Mouse (Mus musculus) left cerebral cortex, postnatal 14 days (tissue): ENCODE measurements around the gene Atg3. TPM values are rescaled to one million over a fixed set of nuclear protein-coding genes. Genes with fewer than 3 reads are reported as not detected.

ENCODE experiments used
- DNase-seq, 2 experiments: peaks; one replicate each; pipeline ENCODE4 v3.0.0; 2021 to 2022; ENCODE audit warnings: low spot score in 2 of 2, mixed read lengths in 1 of 2
- intact Hi-C: fragments of 180-260 bp; cut with DNase I; formaldehyde crosslinking; loops from one replicate; pipeline ENCODE4 v1.15.1; 2025
- total RNA-seq, 2 experiments: library from RNA; stranded (reverse); gene quantifications; 2 replicates each; pipeline ENCODE4 v1.2.3; 2021

The Atg3 gene
- total RNA-seq, 2 experiments from 2014 or later = 42.0 to 44.3 TPM

- peak; percentile 81 for DNase-seq
- intact Hi-C loops = loop anchor here (2.0 to 5.0 kb wide), 3 partner anchors 210 to 434 kb away; partner anchors contain the start of gene Cd200
These were observed 38.2 kb downstream of the Atg3 start for GRCm38 (mm10) chr16:45196816-45197215.

- intact Hi-C loops = no loop called here
- no peak for DNase-seq
These were observed 42.8 kb downstream of the Atg3 start for GRCm38 (mm10) chr16:45201395-45201794.

- no peak for DNase-seq
- intact Hi-C loops = no loop called here
These were observed 45.9 kb downstream of the Atg3 start for GRCm38 (mm10) chr16:45204438-45204837.

DNA sequence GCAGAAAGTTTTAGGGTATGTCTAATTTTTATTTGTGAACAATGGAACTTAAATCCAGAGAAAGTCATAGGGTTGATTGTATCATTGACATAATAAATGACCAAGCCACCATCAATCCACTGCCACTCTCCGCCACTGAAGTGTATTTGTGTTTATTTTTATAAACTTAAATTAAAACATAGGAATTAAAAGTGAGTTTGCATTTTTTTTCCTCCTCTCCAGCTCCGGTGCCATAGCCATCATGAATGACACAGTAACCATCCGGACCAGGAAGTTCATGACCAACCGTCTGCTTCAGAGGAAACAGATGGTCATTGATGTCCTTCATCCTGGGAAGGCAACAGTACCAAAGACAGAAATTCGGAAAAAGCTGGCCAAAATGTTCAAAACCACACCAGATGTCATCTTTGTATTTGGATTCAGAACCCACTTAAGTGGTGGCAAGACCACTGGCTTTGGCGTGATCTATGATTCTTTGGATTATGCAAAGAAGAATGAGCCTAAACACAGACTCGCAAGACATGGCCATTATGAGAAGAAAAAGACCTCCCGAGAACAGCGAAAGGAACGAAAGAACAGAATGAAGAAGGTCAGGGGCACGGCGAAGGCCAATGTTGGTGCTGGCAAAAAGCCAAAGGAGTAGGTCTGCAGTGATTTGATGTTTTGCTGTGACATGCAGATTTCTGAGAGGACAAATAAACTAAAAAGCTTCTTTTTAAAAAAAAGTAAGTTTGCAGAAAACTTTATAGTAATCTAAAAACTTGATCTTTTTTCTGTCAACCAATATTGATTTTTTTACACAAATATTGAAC lies 46.5 kb downstream of the Atg3 start:
- no peak for DNase-seq
- intact Hi-C loops = no loop called here

GRCm38 (mm10) chr16:45222016-45222415 lies 63.4 kb downstream of the Atg3 start:
- DNase-seq = no peak
- intact Hi-C loops = no loop called here

- no peak for DNase-seq
- intact Hi-C loops = no loop called here
These were observed 64.2 kb downstream of the Atg3 start for GRCm38 (mm10) chr16:45222771-45223170.

DNA sequence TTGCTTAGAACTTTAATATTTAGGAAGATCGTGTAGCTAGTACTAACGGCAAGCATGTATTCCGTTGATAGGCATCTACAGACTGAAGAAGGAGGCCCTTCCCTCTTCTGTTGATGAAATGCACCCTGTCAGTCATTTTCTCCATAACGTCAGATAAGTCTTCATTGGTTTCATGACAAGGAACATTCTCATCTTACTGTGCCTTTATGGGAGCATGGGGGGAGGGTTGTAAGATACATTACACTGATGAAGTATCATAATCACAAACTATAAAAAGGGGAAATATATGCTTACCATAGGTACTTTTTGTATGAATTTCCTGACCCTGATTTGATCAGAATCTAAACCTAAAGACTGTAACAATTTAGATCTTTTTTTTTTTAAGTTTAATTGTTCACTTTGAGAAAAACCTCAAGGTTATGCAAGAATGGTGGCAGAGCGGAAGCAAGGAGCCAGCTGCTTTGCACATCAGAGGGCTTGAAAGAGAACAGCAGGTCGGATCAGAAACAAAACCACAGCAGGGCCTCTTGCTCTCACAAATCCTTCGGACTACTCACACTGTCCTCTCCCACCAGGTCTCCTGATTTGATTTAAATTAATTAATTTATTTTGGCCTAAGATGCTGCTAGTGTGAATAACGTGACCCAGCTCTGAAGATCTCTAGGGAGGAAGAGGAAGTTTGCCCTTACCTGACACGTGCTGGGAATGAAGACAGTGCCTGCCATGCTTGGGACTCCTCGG lies 65.2 kb downstream of the Atg3 start, which contains the start of gene Btla:
Gene Btla (plus strand): TSS at position 668 of the 741 bp plus-strand sequence.
- intact Hi-C loops = no loop called here
- no peak for DNase-seq

DNA sequence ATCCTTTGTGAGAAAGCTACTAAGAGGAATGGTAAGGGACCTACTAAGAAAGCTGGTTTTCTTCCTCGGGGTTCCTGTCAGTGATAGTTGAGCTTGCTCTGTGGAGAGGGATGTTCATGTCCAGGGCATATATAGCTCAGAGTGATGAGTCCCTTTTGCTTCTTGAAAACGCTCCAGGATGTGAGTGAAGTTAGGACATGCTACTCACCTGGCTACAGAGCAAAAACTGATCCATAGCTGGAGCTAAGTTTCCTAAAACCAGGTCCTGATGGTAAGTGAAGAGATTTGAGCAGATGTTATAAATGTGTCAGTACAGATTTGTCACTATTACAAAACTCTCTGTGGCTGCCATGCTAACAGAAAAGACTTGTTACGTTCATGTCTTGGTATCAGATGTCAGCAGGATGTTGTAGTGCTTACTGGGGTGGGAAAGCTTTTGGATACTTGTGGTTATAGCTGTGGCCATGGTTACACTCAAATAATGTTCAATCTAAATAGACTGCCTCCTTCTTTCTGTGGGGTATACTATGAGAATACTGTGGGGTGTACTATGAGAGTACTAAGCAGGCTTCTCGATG lies 65.9 kb downstream of the Atg3 start:
- DNase-seq = no peak
- intact Hi-C loops = no loop called here

GRCm38 (mm10) chr16:45227002-45227401 lies 68.4 kb downstream of the Atg3 start:
- intact Hi-C loops = no loop called here
- no peak for DNase-seq

- intact Hi-C loops = no loop called here
- no peak for DNase-seq
These were observed 72.7 kb downstream of the Atg3 start for GRCm38 (mm10) chr16:45231296-45231695.

- no peak for DNase-seq
- intact Hi-C loops = no loop called here
These were observed 74.4 kb downstream of the Atg3 start for GRCm38 (mm10) chr16:45233007-45233406.

Other genes with a start within 250 kb of the Atg3 start
- gene Cd200r3, start 215.1 kb upstream of the Atg3 start, total RNA-seq = not detected
- gene Ccdc80, start 65.4 kb upstream of the Atg3 start, total RNA-seq = 10 to 100 TPM in 1 of 2 experiments, 1 to 10 TPM in 1; 8.9 to 10.9 TPM
- gene Slc35a5, start 79 bp upstream of the Atg3 start, total RNA-seq = 10 to 100 TPM; 48.4 to 50.2 TPM
- under 1 TPM; 0.25 to 0.33 TPM for gene Btla, start 65.5 kb downstream of the Atg3 start, total RNA-seq